Mouse (Mus musculus) embryo, embryonic 11.5 days (tissue): ENCODE results near the gene Ldb3.

Source experiments
- DNase-seq: peaks from one replicate; pipeline ENCODE4 v3.0.0-alpha.2; 2012; ENCODE audit warnings: low read depth, low spot score

Gene Ldb3

GRCm38 (mm10) chr14:34511901-34512300 is 76.6 kb downstream of the Ldb3 start:
- no peak for DNase-seq

- no peak for DNase-seq
These were observed 79.5 kb downstream of the Ldb3 start for GRCm38 (mm10) chr14:34508842-34509439.

GRCm38 (mm10) chr14:34508187-34508840 is 80.2 kb downstream of the Ldb3 start:
- no peak for DNase-seq

- no peak for DNase-seq
These were observed 83.2 kb downstream of the Ldb3 start for GRCm38 (mm10) chr14:34505309-34505708.

- no peak for DNase-seq
These were observed 84.1 kb downstream of the Ldb3 start for GRCm38 (mm10) chr14:34504377-34504776.

DNA sequence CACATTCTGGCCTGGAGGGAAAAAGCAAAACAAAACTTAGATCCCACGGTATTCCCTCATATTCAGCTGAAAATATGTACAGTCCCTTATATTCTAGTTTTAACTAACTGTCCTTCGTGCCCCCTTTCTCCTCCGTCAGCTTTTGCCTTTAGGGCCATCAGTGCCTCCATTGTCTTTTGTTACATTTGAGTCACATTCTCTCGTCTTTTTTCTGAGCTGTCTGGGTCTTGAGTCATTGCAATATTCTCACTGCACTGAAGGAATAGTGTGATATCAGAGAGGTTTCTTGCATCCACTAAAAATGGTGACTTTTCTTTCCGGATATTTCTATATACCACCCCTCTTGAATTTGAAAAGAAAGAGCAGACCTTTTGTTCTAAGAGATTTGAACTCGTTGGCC is 84.7 kb downstream of the Ldb3 start:
- no peak for DNase-seq

DNA sequence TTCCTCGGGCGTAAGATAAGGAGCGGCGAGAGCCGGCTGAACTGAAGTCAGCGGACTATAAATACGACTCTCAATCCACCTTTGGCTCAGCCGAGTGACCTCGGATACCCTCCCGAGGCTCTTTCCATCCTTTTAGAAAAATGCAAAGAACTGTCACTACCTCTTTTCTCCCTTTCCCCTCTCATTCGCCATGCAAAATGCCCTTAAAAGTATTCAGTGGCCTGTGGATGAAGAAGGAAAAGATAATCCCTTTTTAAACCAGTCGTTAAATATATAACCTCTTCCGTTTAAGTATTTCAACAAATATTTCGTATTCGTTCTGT is 85.2 kb downstream of the Ldb3 start, which contains the start of gene Bmpr1a:
Gene Bmpr1a (minus strand): TSS at position 17 of the 323 bp plus-strand sequence.
- peak; percentile 44 for DNase-seq

- DNase-seq: peak; percentile 87
These were observed 85.8 kb downstream of the Ldb3 start for GRCm38 (mm10) chr14:34502475-34503324.

- DNase-seq: peak; percentile 39
These were observed 86.5 kb downstream of the Ldb3 start for GRCm38 (mm10) chr14:34501804-34502474.

GRCm38 (mm10) chr14:34501447-34501803 is 87.1 kb downstream of the Ldb3 start:
- DNase-seq: no peak

- no peak for DNase-seq
These were observed 88.2 kb downstream of the Ldb3 start for GRCm38 (mm10) chr14:34500309-34500708.

- no peak for DNase-seq
These were observed 88.8 kb downstream of the Ldb3 start for GRCm38 (mm10) chr14:34499664-34500063.

DNA sequence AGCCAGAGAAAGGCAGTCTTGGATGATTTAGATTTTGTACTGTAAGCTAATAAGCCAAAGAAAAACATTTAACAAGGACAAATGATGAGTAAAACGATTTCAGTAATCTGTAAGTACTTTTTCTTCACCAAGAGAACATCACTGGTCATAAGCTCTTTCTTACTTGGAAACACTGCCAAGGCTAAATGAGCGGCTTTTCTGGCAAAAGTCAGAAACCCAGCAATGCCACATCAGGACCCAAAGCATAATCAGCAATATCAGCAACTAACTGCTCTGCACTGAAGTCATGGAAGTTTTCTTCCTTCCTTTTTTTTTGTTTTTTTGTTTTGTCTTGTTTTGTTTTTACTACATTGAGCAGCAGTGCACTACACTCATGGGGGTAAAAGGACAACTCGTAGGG is 91.1 kb downstream of the Ldb3 start:
- DNase-seq: no peak

DNA sequence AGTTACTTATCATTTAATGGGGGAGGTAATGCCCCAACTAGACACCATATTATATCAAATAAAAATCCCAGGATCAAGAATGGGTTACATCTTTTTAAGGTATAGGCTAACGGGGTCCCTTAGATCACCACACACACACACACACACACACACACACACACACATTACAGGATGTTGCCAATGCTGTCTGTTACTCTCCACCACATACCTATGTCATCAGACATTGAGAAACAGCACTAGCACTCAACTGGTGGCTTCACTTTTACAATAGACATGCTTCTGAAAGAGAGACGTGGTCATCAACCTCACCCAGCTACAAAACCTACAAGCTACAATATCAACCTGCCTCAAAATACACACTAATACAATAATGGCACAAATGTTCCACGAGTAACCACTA is 94.8 kb downstream of the Ldb3 start:
- no peak for DNase-seq

GRCm38 (mm10) chr14:34492688-34493087 is 95.8 kb downstream of the Ldb3 start:
- no peak for DNase-seq

- no peak for DNase-seq
These were observed 97.5 kb downstream of the Ldb3 start for GRCm38 (mm10) chr14:34490965-34491364.

GRCm38 (mm10) chr14:34489928-34490327 is 98.6 kb downstream of the Ldb3 start:
- DNase-seq: no peak

- no peak for DNase-seq
These were observed 102.3 kb downstream of the Ldb3 start for GRCm38 (mm10) chr14:34486169-34486568.

DNA sequence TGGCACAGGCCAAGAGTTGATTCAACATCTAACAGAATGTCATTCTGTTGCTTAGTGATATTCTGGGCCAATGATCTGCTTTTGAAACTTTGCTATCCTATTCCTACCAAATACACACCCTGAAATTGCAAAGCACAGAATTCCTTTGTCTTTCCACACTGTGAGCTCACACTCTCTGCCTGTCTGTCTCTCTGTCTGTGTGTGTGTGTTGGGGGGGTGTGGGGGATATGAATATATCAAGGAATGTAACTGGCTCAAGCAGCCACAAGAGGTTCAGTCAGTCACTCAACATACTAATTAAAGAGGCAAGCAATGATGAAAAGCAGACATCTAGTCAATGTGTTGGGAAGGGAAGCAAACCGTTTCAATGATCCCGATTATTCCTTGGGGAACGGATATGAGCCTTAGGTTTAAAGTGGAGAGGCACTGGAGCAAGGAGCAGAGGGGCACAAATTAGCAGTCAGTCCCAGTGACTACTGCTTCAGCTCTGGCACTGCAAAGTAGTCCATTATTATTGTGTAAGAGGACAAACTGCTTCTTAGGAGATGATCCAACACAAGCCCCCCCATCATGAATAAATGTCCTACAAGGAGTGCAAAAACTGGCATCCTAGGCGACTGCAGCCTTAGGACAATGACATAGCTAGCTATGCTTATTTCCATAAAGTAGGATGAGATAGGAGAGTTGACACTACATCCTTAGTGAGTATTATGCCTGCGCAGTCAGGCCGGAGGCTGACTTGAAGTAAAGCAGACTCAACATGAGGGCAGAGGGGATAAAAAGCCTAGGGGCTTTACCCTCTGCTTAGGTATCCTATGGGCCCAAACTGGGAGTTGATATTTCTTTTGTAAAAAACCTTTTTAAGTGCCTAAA is 104.8 kb downstream of the Ldb3 start:
- DNase-seq: no peak
